In the genomic region with DNA sequence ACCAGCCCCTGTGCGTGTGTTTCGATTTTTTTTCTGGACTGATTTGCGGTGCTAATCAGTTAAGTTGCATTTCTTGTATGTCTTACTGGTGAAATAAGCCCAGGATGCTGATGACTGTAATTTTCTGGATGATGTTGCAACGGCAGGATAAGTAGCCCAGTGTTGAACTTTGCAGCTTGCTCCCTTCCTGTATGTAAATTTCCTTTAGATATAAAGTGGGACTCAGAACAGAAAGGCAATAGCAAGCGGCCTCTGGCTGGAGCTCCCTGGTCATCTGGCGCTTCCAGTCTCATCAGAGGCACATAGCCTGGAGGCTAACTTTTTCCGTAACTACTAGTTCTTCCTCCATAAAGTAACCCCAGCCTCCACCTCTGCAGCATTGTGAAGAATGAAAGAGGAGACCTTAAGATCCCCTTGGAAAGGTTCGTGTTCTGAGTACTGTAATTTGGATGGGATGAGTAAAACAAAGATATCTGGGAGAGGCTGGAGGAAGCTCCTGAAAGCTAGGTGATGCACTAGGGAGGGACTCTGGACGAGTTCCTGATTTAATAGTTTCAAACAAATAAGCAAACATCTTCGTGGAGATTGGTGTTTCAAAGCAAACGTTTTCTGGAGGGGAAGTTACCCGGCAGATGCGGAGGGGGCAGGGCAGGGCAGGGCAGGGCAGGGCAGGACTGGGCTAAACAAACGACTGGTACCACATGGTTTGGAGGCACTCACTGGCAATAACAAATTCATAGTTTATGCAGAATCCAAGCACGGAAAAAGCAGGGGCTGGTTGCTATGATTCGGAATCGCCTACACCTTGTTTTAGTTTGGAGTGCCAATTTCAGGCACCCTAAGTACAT, we compare ENCODE assay signal across 8 mouse cellular contexts.
DNase-seq lines count a peak whose midpoint lies in the region; ATAC-seq and TF ChIP-seq lines count a peak whose summit lies in the region.

No protein-coding gene starts in this region.

- DNase-seq in left cerebral cortex, adult 2 months (ENCODE audit: extremely low spot score in 1 of 2, low spot score in 2 of 2), result no peak
- no peak for DNase-seq in left cerebral cortex, adult 11 months (ENCODE audit: low spot score)
- peak; percentile 29 for DNase-seq in embryo, embryonic 9.5 days (ENCODE audit: extremely low spot score)
- peak; percentile 69 for DNase-seq in kidney, postnatal 0 days (ENCODE audit: low spot score)
- DNase-seq in lung, postnatal 10 days, result peak; percentile 88
- peak; percentile 34 for DNase-seq in right cerebral cortex, postnatal 14 days
- no peak for DNase-seq in urinary bladder, postnatal 25 days (ENCODE audit: low spot score)

- H3K36me3 ChIP-seq in heart, embryonic 14.5 days (ENCODE audit: control insufficient read depth, insufficient read depth, low read length), result peaks cover 10% of the 10 kb centered on the region
- peaks cover 12% of the 10 kb centered on the region for H3K36me3 ChIP-seq in kidney, postnatal 0 days (ENCODE audit: insufficient read depth, low read length)

- 22% methylated on average over 17 of the region's 17 CpGs for whole genome bisulfite sequencing in heart, embryonic 14.5 days
- 18% methylated on average over 17 of the region's 17 CpGs for WGBS in kidney, postnatal 0 days

- H3K4me2 ChIP-seq in heart, embryonic 14.5 days (ENCODE audit: low read length), result peak overlapping the region; percentile 95
- H3K4me2 ChIP-seq in kidney, postnatal 0 days (ENCODE audit: low read length), result peak overlapping the region; percentile 73

- peak overlapping the region; percentile 82 for H3K9ac ChIP-seq in heart, embryonic 14.5 days (ENCODE audit: low read length)
- H3K9ac ChIP-seq in kidney, postnatal 0 days (ENCODE audit: low read depth, low read length), result peak overlapping the region; percentile 69; the same call in 1 of the 2 replicates

- H3K27me3 ChIP-seq in heart, embryonic 14.5 days (ENCODE audit: control insufficient read depth, insufficient read depth, low read length), result no peaks in the 10 kb centered on the region
- H3K27me3 ChIP-seq in kidney, postnatal 0 days (ENCODE audit: insufficient read depth, low read length), result no peaks in the 10 kb centered on the region

- peak overlapping the region; percentile 64 for H3K4me3 ChIP-seq in left cerebral cortex, adult 2 months
- peak overlapping the region; percentile 44 to 71 for H3K4me3 ChIP-seq in heart, embryonic 14.5 days (ENCODE audit: control insufficient read depth in 1 of 2, insufficient read depth in 1 of 2, low read depth in 1 of 2, low read length in 2 of 2)
- peak overlapping the region; percentile 57 for H3K4me3 ChIP-seq in kidney, postnatal 0 days (replicated peaks; ENCODE audit: low read depth, low read length)

- peak overlapping the region; percentile 99 for H3K27ac ChIP-seq in left cerebral cortex, adult 2 months
- peak overlapping the region; percentile 56 to 74 for H3K27ac ChIP-seq in heart, embryonic 14.5 days (replicated peaks in 1 of 2; ENCODE audit: control insufficient read depth in 1 of 2, insufficient read depth in 1 of 2, low read depth in 2 of 2, low read length in 2 of 2)
- H3K27ac ChIP-seq in kidney, postnatal 0 days, result peak overlapping the region; percentile 96

- TF ChIP-seq CTCF in left cerebral cortex, adult 2 months (IDR thresholded peaks at IDR 0.05), result no peak
- TF ChIP-seq CTCF in kidney, postnatal 0 days (IDR thresholded peaks at IDR 0.05; ENCODE audit: low read depth), result no peak

- H3K4me1 ChIP-seq in heart, embryonic 14.5 days (ENCODE audit: control insufficient read depth in 2 of 2, insufficient read depth in 2 of 2, low read length in 2 of 2), result peaks cover 7 to 12% of the 10 kb centered on the region in 2 experiments; a peak in 2 of 4 replicates
- no peaks in the 10 kb centered on the region; the same call in 1 of the 2 replicates for H3K4me1 ChIP-seq in kidney, postnatal 0 days (replicated peaks; ENCODE audit: insufficient read depth, low read length)

- ATAC-seq in heart, embryonic 14.5 days (ENCODE audit: insufficient number of reproducible peaks, insufficient read depth, low FRiP score, low read depth), result no peak
- ATAC-seq in kidney, postnatal 0 days (replicated peaks; ENCODE audit: low FRiP score, low read depth), result no peak

- no peaks in the 10 kb centered on the region for H3K9me3 ChIP-seq in heart, embryonic 14.5 days (ENCODE audit: control insufficient read depth, low read length)
- H3K9me3 ChIP-seq in kidney, postnatal 0 days (replicated peaks; ENCODE audit: low read length), result no peaks in the 10 kb centered on the region

- intact Hi-C loops in left cerebral cortex, adult 2 months (cut with DNase I), result loop anchor here (1.0 to 5.0 kb wide), 4 partner anchors 200 to 335 kb away; no protein-coding TSS in a partner anchor

Comparison
In these comparisons a context has a peak if more than half of its experiments do, and no peak if none do; other contexts are left out.
1. DNase-seq: peak in embryo, embryonic 9.5 days (single experiment), kidney, postnatal 0 days (single experiment), lung, postnatal 10 days (single experiment) and right cerebral cortex, postnatal 14 days (single experiment); none in left cerebral cortex, adult 2 months (0 of 2), left cerebral cortex, adult 11 months (single experiment) and urinary bladder, postnatal 25 days (single experiment).
2. Peak in every context shown above with its lines, with median percentiles within 50 percentile points of each other: H3K27ac ChIP-seq and H3K4me3 ChIP-seq.